17 mouse cellular contexts compared by ENCODE assay signal in the genomic region with DNA sequence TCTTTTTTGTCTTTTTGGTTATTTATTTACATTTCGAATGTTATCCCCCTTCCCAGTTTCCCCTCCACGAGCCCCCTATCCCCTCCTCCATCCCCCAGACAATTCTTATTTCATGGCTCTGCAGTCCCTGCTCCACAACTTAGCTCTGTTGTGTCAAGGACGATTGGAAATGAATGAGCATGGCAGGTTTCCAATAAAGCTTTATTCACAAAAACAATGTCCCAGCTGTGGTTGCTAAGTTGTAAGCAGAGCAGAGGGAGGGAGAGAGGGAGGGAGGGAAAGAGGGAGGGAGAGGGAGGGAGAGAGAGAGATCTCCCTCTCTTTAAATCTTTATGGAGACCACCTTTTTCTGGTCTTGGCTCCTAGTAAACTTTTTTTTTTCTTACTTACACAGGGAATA. TPM values are rescaled to one million over a fixed set of nuclear protein-coding genes. Genes with fewer than 3 reads are reported as not detected.
A peak's percentile ranks its signal among the peaks of the same experiment; 100 is the strongest.
DNase-seq lines count a peak whose midpoint lies in the region; ATAC-seq and TF ChIP-seq lines count a peak whose summit lies in the region.
"Had no signal": no experiment of that assay in that cellular context is flagged by ENCODE, and none has a peak within 500 bp of the region (broad histone marks: within the 10 kb centered on the region; RNA-seq: fewer than 3 reads in every experiment).

No protein-coding gene starts in this region.

- H3K4me1 ChIP-seq in hindbrain, postnatal 0 days (ENCODE audit: insufficient read depth, low read length), result peaks cover 10% of the 10 kb centered on the region; the same call in 1 of the 2 replicates

- H3K36me3 ChIP-seq in hindbrain, postnatal 0 days (ENCODE audit: insufficient read depth, low read length), result no peaks in the 10 kb centered on the region
- H3K36me3 ChIP-seq: hindbrain, embryonic 15.5 days had no signal

- peak overlapping the region; percentile 85 for H3K27ac ChIP-seq in gastrocnemius, adult 2 months
- H3K27ac ChIP-seq in hindbrain, postnatal 0 days, result no peak overlapping the region

- no peak for ATAC-seq in hindbrain, postnatal 0 days
- ATAC-seq in activated CD4-positive, CD25-positive, alpha-beta regulatory T cell, adult 4 months, result no peak

- no peak overlapping the region for H3K9ac ChIP-seq in hindbrain, postnatal 0 days (replicated peaks; ENCODE audit: low read length)
- H3K9ac ChIP-seq: hindbrain, embryonic 15.5 days had no signal

- 26% methylated on average over 3 of the region's 3 CpGs for WGBS in hindbrain, postnatal 0 days

- no peaks in the 10 kb centered on the region for H3K9me3 ChIP-seq in hindbrain, postnatal 0 days (ENCODE audit: low read length)
- H3K9me3 ChIP-seq: hindbrain, embryonic 15.5 days had no signal

- H3K4me2 ChIP-seq in hindbrain, postnatal 0 days (ENCODE audit: low read depth, low read length), result no peak overlapping the region
- H3K4me2 ChIP-seq: midbrain, embryonic 11.5 days had no signal

- DNase-seq in gastrocnemius, adult 2 months, result no peak
- no peak for DNase-seq in gastrocnemius, postnatal 36 days
- peak; percentile 27 for DNase-seq in lung, postnatal 36 days
- DNase-seq in lung, postnatal 10 days, result no peak
- peak; percentile 51 for DNase-seq in Muller cell, postnatal 12 days (ENCODE audit: inconsistent ontology term)
- peak; percentile 61 for DNase-seq in hindbrain, postnatal 0 days (ENCODE audit: low spot score)
- DNase-seq: B cell, adult 2 months; cerebellum, adult 9-11 months; heart, adult 18-20 months; kidney, adult 2 months; kidney, postnatal 25 days; layer of hippocampus, adult 9-11 months; right cerebral cortex, postnatal 25 days had no signal

- no peak overlapping the region for H3K4me3 ChIP-seq in gastrocnemius, adult 2 months
- H3K4me3 ChIP-seq in hindbrain, postnatal 0 days (ENCODE audit: low read length), result no peak overlapping the region
- H3K4me3 ChIP-seq: hindbrain, embryonic 15.5 days had no signal

- H3K27me3 ChIP-seq in hindbrain, postnatal 0 days (ENCODE audit: insufficient read depth, low read length), result no peaks in the 10 kb centered on the region
- H3K27me3 ChIP-seq: hindbrain, embryonic 15.5 days; Patski had no signal

- no peak for TF ChIP-seq CTCF in gastrocnemius, adult 2 months (IDR thresholded peaks at IDR 0.05)
- no peak for TF ChIP-seq CTCF in hindbrain, postnatal 0 days (IDR thresholded peaks at IDR 0.05; ENCODE audit: low read depth)

- intact Hi-C loops in gastrocnemius, adult 2 months (cut with DNase I), result no loop called here
- intact Hi-C loops in gastrocnemius, postnatal 36 days (cut with DNase I), result no loop called here

RNA-seq across cellular contexts. Expression of a gene that starts 15.4 kb away (rescaled TPM):
- 1 to 10 TPM; 3.0 to 5.2 TPM for total RNA-seq in gastrocnemius, adult 2 months (2021)
- 1 to 10 TPM; 3.7 to 5.0 TPM for total RNA-seq in gastrocnemius, postnatal 36 days (2021)
- total RNA-seq in hindbrain, postnatal 0 days (2014; rRNA removed), result 63.2 and 66.8 TPM in 2 replicates
- polyA plus RNA-seq in hindbrain, postnatal 0 days (2015; fragmentation: Nextera tagmentation; extraction: Ambion mirVana), result 24.1 and 24.2 TPM in 2 replicates
- polyA plus RNA-seq in activated CD4-positive, CD25-positive, alpha-beta regulatory T cell, adult 4 months (2017; shearing (Covaris generic)), result 10 to 100 TPM; 34.5 to 45.2 TPM

Comparison
In these comparisons a context has a peak if more than half of its experiments do, and no peak if none do; other contexts are left out.
1. DNase-seq: peak in lung, postnatal 36 days (single experiment), Muller cell, postnatal 12 days (single experiment) and hindbrain, postnatal 0 days (single experiment); none in gastrocnemius, adult 2 months (single experiment), gastrocnemius, postnatal 36 days (0 of 2) and lung, postnatal 10 days (single experiment).
2. RNA of a gene that starts 15.4 kb away (total RNA-seq): 63.2 to 66.8 TPM in hindbrain, postnatal 0 days; 3.0 to 5.2 TPM in gastrocnemius, adult 2 months and 3.7 to 5.0 TPM in gastrocnemius, postnatal 36 days; every median in the first group is over 10 times any median in the second.